Mouse (Mus musculus) hindbrain, embryonic 14.5 days (tissue): ENCODE results near the gene Zfp446. TPM values are rescaled to one million over a fixed set of nuclear protein-coding genes. Genes with fewer than 3 reads are reported as not detected.

Source experiments
- ATAC-seq: fragments of 200-750 bp; cut with Nextera tagmentation; 2 replicates; pipeline ENCODE4 v1.8.0; 2017; ENCODE audit warnings: moderate number of reproducible peaks, mild to moderate bottlenecking, moderate TSS enrichment, moderate library complexity; ENCODE audit not compliant: low FRiP score
- DNase-seq: peaks from one replicate; pipeline ENCODE4 v3.0.0-alpha.2; 2015; ENCODE audit warnings: low spot score
- H3K27ac ChIP-seq: fragments of 300-500 bp; sonication (generic); 2 replicates; pipeline ENCODE4 v1.5.1; 2014; ENCODE audit warnings: mild to moderate bottlenecking, moderate library complexity
- H3K27me3 ChIP-seq: fragments of 300-500 bp; sonication (generic); 2 replicates; pipeline ENCODE4 v1.6.1; 2014; ENCODE audit warnings: mild to moderate bottlenecking, low read length, mixed read lengths; ENCODE audit not compliant: control insufficient read depth, insufficient read depth
- H3K36me3 ChIP-seq: fragments of 300-500 bp; sonication (generic); replicated peaks from 2 replicates; pipeline ENCODE4 v1.6.1; 2014; ENCODE audit not compliant: control insufficient read depth, insufficient read depth
- H3K4me1 ChIP-seq: fragments of 300-500 bp; sonication (generic); replicated peaks from 2 replicates; pipeline ENCODE4 v1.6.1; 2014; ENCODE audit warnings: antibody characterized with exemption, low read length, mixed read lengths; ENCODE audit not compliant: control insufficient read depth, insufficient read depth
- H3K4me2 ChIP-seq: fragments of 300-500 bp; sonication (generic); replicated peaks from 2 replicates; pipeline ENCODE4 v1.6.1; 2014; ENCODE audit warnings: mild to moderate bottlenecking, moderate library complexity
- H3K4me3 ChIP-seq: fragments of 300-500 bp; sonication (generic); replicated peaks from 2 replicates; pipeline ENCODE4 v1.5.1; 2014; ENCODE audit warnings: mild to moderate bottlenecking, low read length
- H3K9ac ChIP-seq: fragments of 300-500 bp; sonication (generic); 2 replicates; pipeline ENCODE4 v1.6.1; 2014
- H3K9me3 ChIP-seq: fragments of 300-500 bp; sonication (generic); 2 replicates; pipeline ENCODE4 v1.6.1; 2016; ENCODE audit warnings: low read length; ENCODE audit not compliant: control insufficient read depth
- WGBS: fragments of 180-500 bp; shearing (Covaris S2); extraction: QIAGEN DNeasy Blood & Tissue Kit; methylation state at CpG from one replicate; pipeline ENCODE4 v1.1.7; 2014; 5-methylcytosine and 5-hydroxymethylcytosine counted together
- polyA plus RNA-seq: library from polyadenylated mRNA; unstranded; fragments of >200 nt; fragmentation: Nextera tagmentation; extraction: Ambion mirVana; gene quantifications from 2 replicates; pipeline ENCODE4 v1.2.1, GENCODE M21; 2014

The Zfp446 gene
- polyA plus RNA-seq, 1 experiment from 2014 or later, result 8.9 TPM

- Histone ChIP-seq H3K27ac (no peak within 1 kb of the TSS), H3K36me3 (peaks cover 7% of the 10 kb centered on the region)
These were observed 21.2 kb downstream of the Zfp446 start, which contains the start of gene Trim28 for GRCm38 (mm10) chr7:12998851-12999250. Gene Trim28 (plus strand): TSS chr7:12999114.

GRCm38 (mm10) chr7:13001584-13001983, 23.9 kb downstream of the Zfp446 start:
- no peak for ATAC-seq
- WGBS, result 92% methylated on average over 1 of the region's 1 CpGs
- Histone ChIP-seq H3K27ac (no peak overlapping the region), H3K9ac (no peak overlapping the region), H3K27me3 (no peaks in the 10 kb centered on the region), H3K4me3 (no peak overlapping the region), H3K4me2 (no peak overlapping the region), H3K36me3 (peaks cover 32% of the 10 kb centered on the region), H3K4me1 (no peaks in the 10 kb centered on the region), H3K9me3 (no peaks in the 10 kb centered on the region)
- DNase-seq, result no peak

More at GRCm38 (mm10) chr7:12998851-12999250, 21.2 kb downstream of the Zfp446 start, which contains the start of gene Trim28:
- ATAC-seq, result no peak
- Histone ChIP-seq H3K4me3 (no peak within 1 kb of the TSS), H3K9me3 (no peaks in the 10 kb centered on the region), H3K4me2 (no peak within 1 kb of the TSS), H3K27me3 (no peaks in the 10 kb centered on the region), H3K9ac (no peak within 1 kb of the TSS), H3K4me1 (no peaks in the 10 kb centered on the region)
- WGBS, result 85% methylated on average over 3 of the region's 3 CpGs
- DNase-seq, result no peak

GRCm38 (mm10) chr7:13003380-13003779, 25.7 kb downstream of the Zfp446 start:
- WGBS, result 80% methylated on average over 5 of the region's 5 CpGs
- peaks cover 38% of the 10 kb centered on the region for H3K36me3 ChIP-seq
- H3K9ac ChIP-seq, result no peak overlapping the region

GRCm38 (mm10) chr7:13006011-13006410, 28.4 kb downstream of the Zfp446 start:
- Histone ChIP-seq H3K27me3 (no peaks in the 10 kb centered on the region), H3K4me2 (no peak overlapping the region), H3K9ac (no peak overlapping the region), H3K4me3 (no peak overlapping the region), H3K27ac (no peak overlapping the region), H3K4me1 (peaks cover 15% of the 10 kb centered on the region), H3K9me3 (no peaks in the 10 kb centered on the region), H3K36me3 (peaks cover 38% of the 10 kb centered on the region)
- ATAC-seq (no peak), DNase-seq (no peak)
- WGBS, result 91% methylated on average over 17 of the region's 17 CpGs

More at GRCm38 (mm10) chr7:13003380-13003779, 25.7 kb downstream of the Zfp446 start:
- H3K4me1 ChIP-seq, result peaks cover 10% of the 10 kb centered on the region; the same call in 1 of the 2 replicates
- DNase-seq (no peak), ATAC-seq (no peak)
- no peaks in the 10 kb centered on the region for H3K9me3 ChIP-seq
- H3K27ac ChIP-seq, result no peak overlapping the region
- H3K4me3 ChIP-seq, result no peak overlapping the region
- H3K27me3 ChIP-seq, result no peaks in the 10 kb centered on the region
- H3K4me2 ChIP-seq, result no peak overlapping the region

GRCm38 (mm10) chr7:13006531-13006930, 28.9 kb downstream of the Zfp446 start:
- Histone ChIP-seq H3K27me3 (no peaks in the 10 kb centered on the region), H3K36me3 (peaks cover 38% of the 10 kb centered on the region), H3K4me2 (no peak overlapping the region), H3K9ac (no peak overlapping the region), H3K27ac (no peak overlapping the region), H3K4me1 (peaks cover 15% of the 10 kb centered on the region), H3K9me3 (no peaks in the 10 kb centered on the region), H3K4me3 (no peak overlapping the region)
- WGBS, result 85% methylated on average over 10 of the region's 10 CpGs
- no peak for DNase-seq
- ATAC-seq, result no peak

GRCm38 (mm10) chr7:13007341-13008092, 29.9 kb downstream of the Zfp446 start:
- Histone ChIP-seq H3K9me3 (no peaks in the 10 kb centered on the region), H3K4me3 (peak overlapping the region; percentile 14), H3K9ac (peak overlapping the region; percentile 80; the same call in 1 of the 2 replicates), H3K27me3 (no peaks in the 10 kb centered on the region), H3K36me3 (peaks cover 38% of the 10 kb centered on the region), H3K4me2 (peak overlapping the region; percentile 60), H3K27ac (no peak overlapping the region), H3K4me1 (peaks cover 15% of the 10 kb centered on the region)
- ATAC-seq (no peak), DNase-seq (no peak)
- WGBS, result 38% methylated on average over 57 of the region's 57 CpGs

- under 1% methylated on average over 42 of the region's 42 CpGs for WGBS
- Histone ChIP-seq H3K4me3 (peak overlapping the region; percentile 58), H3K4me1 (peaks cover 15% of the 10 kb centered on the region), H3K36me3 (peaks cover 26% of the 10 kb centered on the region), H3K9ac (peak overlapping the region; percentile 80), H3K9me3 (no peaks in the 10 kb centered on the region), H3K27me3 (no peaks in the 10 kb centered on the region), H3K4me2 (peak overlapping the region; percentile 60), H3K27ac (peak overlapping the region; percentile 93)
- peak; percentile 97 for DNase-seq
- peak; percentile 90 for ATAC-seq
These were observed 31.7 kb downstream of the Zfp446 start for GRCm38 (mm10) chr7:13009143-13010004.

GRCm38 (mm10) chr7:13010005-13010908, 32.6 kb downstream of the Zfp446 start, which contains the start of gene Zbtb45:
Gene Zbtb45 (minus strand): TSS chr7:13010034.
- Histone ChIP-seq H3K4me2 (peak within 1 kb of the TSS; percentile 60), H3K27me3 (no peaks in the 10 kb centered on the region), H3K9ac (peak within 1 kb of the TSS; percentile 80), H3K36me3 (peaks cover 18% of the 10 kb centered on the region), H3K4me1 (peaks cover 15% of the 10 kb centered on the region), H3K4me3 (peak within 1 kb of the TSS; percentile 58), H3K9me3 (no peaks in the 10 kb centered on the region), H3K27ac (peak within 1 kb of the TSS; percentile 93)
- ATAC-seq, result no peak
- DNase-seq, result no peak
- 6% methylated on average over 26 of the region's 26 CpGs for WGBS
